Mouse (Mus musculus) left cerebral cortex, adult 2 months (tissue): Measurements from ENCODE around the gene AC140267.1. TPM values are rescaled to one million over a fixed set of nuclear protein-coding genes. Genes with fewer than 3 reads are reported as not detected.
A peak's percentile ranks its signal among the peaks of the same experiment; 100 is the strongest.

Experiments
- DNase-seq, 2 experiments: peaks; one replicate each; pipeline ENCODE4 v3.0.0; 2021 to 2022; ENCODE audit warnings: low spot score in 2 of 2, mixed read lengths in 1 of 2; ENCODE audit errors: extremely low spot score in 1 of 2
- H3K27ac ChIP-seq: fragments of 200-600 bp; 2 replicates; pipeline ENCODE4 v1.8.1; 2022
- H3K4me3 ChIP-seq: fragments of 200-600 bp; 2 replicates; pipeline ENCODE4 v1.8.1; 2022
- CTCF ChIP-seq: fragments of 200-600 bp; IDR thresholded peaks from 2 replicates; pipeline ENCODE4 v1.8.1; 2022; ENCODE audit warnings: antibody characterized with exemption, mild to moderate bottlenecking, moderate library complexity
- intact Hi-C: fragments of 180-260 bp; cut with DNase I; formaldehyde crosslinking; loops from one replicate; pipeline ENCODE4 v1.15.1; 2025
- total RNA-seq, 2 experiments: library from RNA; stranded (reverse); gene quantifications; 2 replicates each; pipeline ENCODE4 v1.2.3; 2021

AC140267.1 gene
- total RNA-seq, 2 experiments from 2014 or later: 20.0 to 28.1 TPM

- peak overlapping the region; percentile 100 for H3K27ac ChIP-seq
- intact Hi-C loops: loop anchor here (5.0 kb wide), 1 partner anchor 540 kb away; no protein-coding TSS in a partner anchor
- no peak for DNase-seq
Measured at GRCm38 (mm10) chr15:80256656-80257601, 21.3 kb downstream of the AC140267.1 start.

GRCm38 (mm10) chr15:80257602-80258239, 22.1 kb downstream of the AC140267.1 start:
- no peak for DNase-seq
- Histone ChIP-seq H3K27ac (peak overlapping the region; percentile 40; the same call in 1 of the 2 replicates), H3K4me3 (peak overlapping the region; percentile 97)
- intact Hi-C loops: loop anchor here (5.0 kb wide), 1 partner anchor 540 kb away; no protein-coding TSS in a partner anchor
- TF ChIP-seq CTCF: no peak

More at GRCm38 (mm10) chr15:80256656-80257601, 21.3 kb downstream of the AC140267.1 start:
- H3K4me3 ChIP-seq: peak overlapping the region; percentile 97
- no peak for TF ChIP-seq CTCF

- peak overlapping the region; percentile 32; the same call in 1 of the 2 replicates for H3K27ac ChIP-seq
- no peak overlapping the region for H3K4me3 ChIP-seq
- DNase-seq: no peak
- intact Hi-C loops: loop anchor here (5.0 kb wide), 1 partner anchor 539 kb away; no protein-coding TSS in a partner anchor
- TF ChIP-seq CTCF: no peak
Measured at GRCm38 (mm10) chr15:80258240-80259170, 22.9 kb downstream of the AC140267.1 start.

- no peak overlapping the region for H3K4me3 ChIP-seq
- no peak overlapping the region for H3K27ac ChIP-seq
- intact Hi-C loops: loop anchor here (5.0 to 10.0 kb wide), 3 partner anchors 32 to 625 kb away; no protein-coding TSS in a partner anchor
- no peak for DNase-seq
- TF ChIP-seq CTCF: no peak
Measured at GRCm38 (mm10) chr15:80259406-80260045, 23.9 kb downstream of the AC140267.1 start.

- DNase-seq: peak; percentile 81 to 89
- intact Hi-C loops: loop anchor here (5.0 to 10.0 kb wide), 2 partner anchors 33 to 624 kb away; no protein-coding TSS in a partner anchor
- TF ChIP-seq CTCF: peak; percentile 98
- Histone ChIP-seq H3K4me3 (no peak overlapping the region), H3K27ac (no peak overlapping the region)
Measured at GRCm38 (mm10) chr15:80260677-80261076, 25.0 kb downstream of the AC140267.1 start.

GRCm38 (mm10) chr15:80261100-80261499, 25.5 kb downstream of the AC140267.1 start:
- DNase-seq: no peak
- Histone ChIP-seq H3K27ac (no peak overlapping the region), H3K4me3 (no peak overlapping the region)
- TF ChIP-seq CTCF: no peak
- intact Hi-C loops: loop anchor here (5.0 to 10.0 kb wide), 2 partner anchors 34 to 624 kb away; no protein-coding TSS in a partner anchor

- intact Hi-C loops: loop anchor here (5.0 to 10.0 kb wide), 2 partner anchors 37 to 621 kb away; no protein-coding TSS in a partner anchor
- Histone ChIP-seq H3K4me3 (peak within 1 kb of the TSS; percentile 84), H3K27ac (peak within 1 kb of the TSS; percentile 50)
- no peak for TF ChIP-seq CTCF
- peak; percentile 87 for DNase-seq
Measured at GRCm38 (mm10) chr15:80263610-80264575, 28.3 kb downstream of the AC140267.1 start, which contains the start of gene Rps19bp1. TSS of gene Rps19bp1 (minus strand) at chr15:80264315.

GRCm38 (mm10) chr15:80266281-80266680, 30.6 kb downstream of the AC140267.1 start:
- peak; percentile 74 to 80 for DNase-seq
- intact Hi-C loops: loop anchor here (1.0 to 10.0 kb wide), 3 partner anchors 429 to 619 kb away; no protein-coding TSS in a partner anchor
- TF ChIP-seq CTCF: peak; percentile 90
- H3K4me3 ChIP-seq: no peak overlapping the region
- no peak overlapping the region for H3K27ac ChIP-seq

GRCm38 (mm10) chr15:80271858-80272396, 36.3 kb downstream of the AC140267.1 start:
- no peak overlapping the region for H3K27ac ChIP-seq
- intact Hi-C loops: no loop called here

More at GRCm38 (mm10) chr15:80271858-80272396, 36.3 kb downstream of the AC140267.1 start:
- TF ChIP-seq CTCF: no peak
- no peak overlapping the region for H3K4me3 ChIP-seq
- DNase-seq: no peak
